Mouse (Mus musculus) small intestine, adult 2 months (tissue): ENCODE results near the gene Fam81a. TPM values are rescaled to one million over a fixed set of nuclear protein-coding genes. Genes with fewer than 3 reads are reported as not detected.
A peak's percentile ranks its signal among the peaks of the same experiment; 100 is the strongest.

Source experiments
- H3K27ac ChIP-seq: fragments of 200-500 bp; 2 replicates; pipeline ENCODE4 v1.5.1; 2012; ENCODE audit warnings: low read depth, low read length, control low read depth, inconsistent platforms; ENCODE audit not compliant: insufficient read depth
- H3K27me3 ChIP-seq: fragments of 200-500 bp; 2 replicates; pipeline ENCODE4 v1.6.1; 2012; ENCODE audit warnings: mild to moderate bottlenecking, moderate library complexity, low read length, inconsistent platforms; ENCODE audit not compliant: control insufficient read depth, insufficient read depth
- H3K36me3 ChIP-seq: fragments of 200-500 bp; 2 replicates; pipeline ENCODE4 v1.6.1; 2012; ENCODE audit warnings: mild to moderate bottlenecking, low read length, control low read depth, inconsistent platforms; ENCODE audit not compliant: control insufficient read depth, insufficient read depth
- H3K4me1 ChIP-seq: fragments of 200-500 bp; 2 replicates; pipeline ENCODE4 v1.6.1; 2012; ENCODE audit warnings: low read length, inconsistent platforms, mixed read lengths; ENCODE audit not compliant: control insufficient read depth, insufficient read depth, insufficient read length
- H3K4me3 ChIP-seq: fragments of 200-500 bp; 2 replicates; pipeline ENCODE4 v1.5.1; 2012; ENCODE audit warnings: low read depth, mild to moderate bottlenecking, control low read depth, inconsistent platforms, low read length, moderate library complexity
- CTCF ChIP-seq: fragments of 200-500 bp; IDR thresholded peaks from 2 replicates; pipeline ENCODE4 v1.5.1; 2012; ENCODE audit warnings: low read depth, mild to moderate bottlenecking, control low read depth, inconsistent platforms, low read length, moderate library complexity, mixed read lengths; ENCODE audit not compliant: insufficient replicate concordance, insufficient read length; ENCODE audit errors: extremely low read depth
- POLR2A ChIP-seq: fragments of 200-500 bp; IDR thresholded peaks from 2 replicates; pipeline ENCODE4 v1.6.1; 2012; ENCODE audit warnings: low read depth, mild to moderate bottlenecking, control low read depth, inconsistent platforms, low read length, moderate library complexity
- WGBS: fragments of 180-500 bp; shearing (Covaris S2); methylation state at CpG from one replicate; pipeline ENCODE4 v1.1.7; 2018; 5-methylcytosine and 5-hydroxymethylcytosine counted together
- polyA plus RNA-seq: library from polyadenylated mRNA; depleted of rRNA; stranded (reverse); fragments of >200 nt; gene quantifications from 2 replicates; pipeline ENCODE4 v1.2.3, GENCODE M21; 2012

Fam81a gene
- polyA plus RNA-seq, 1 experiment = 0.03 TPM

- H3K36me3 ChIP-seq = no peaks in the 10 kb centered on the region
- H3K27ac ChIP-seq = peak overlapping the region; percentile 93
- TF ChIP-seq POLR2A (no peak), CTCF (no peak)
- WGBS = 27% methylated on average over 5 of the region's 5 CpGs
- peaks cover 50% of the 10 kb centered on the region for H3K4me1 ChIP-seq
- no peak overlapping the region for H3K4me3 ChIP-seq
- no peaks in the 10 kb centered on the region for H3K27me3 ChIP-seq
Observed at GRCm38 (mm10) chr9:70048280-70048679, 94.1 kb downstream of the Fam81a start.

- TF ChIP-seq POLR2A (no peak), CTCF (no peak)
- 22% methylated on average over 3 of the region's 3 CpGs for WGBS
Observed at GRCm38 (mm10) chr9:70047839-70048238, 94.5 kb downstream of the Fam81a start.

GRCm38 (mm10) chr9:70046255-70046654, 96.1 kb downstream of the Fam81a start:
- Histone ChIP-seq H3K27me3 (no peaks in the 10 kb centered on the region), H3K4me3 (no peak overlapping the region), H3K4me1 (peaks cover 50% of the 10 kb centered on the region), H3K36me3 (no peaks in the 10 kb centered on the region), H3K27ac (peak overlapping the region; percentile 73)
- no peak for TF ChIP-seq POLR2A
- no peak for TF ChIP-seq CTCF
- 24% methylated on average over 6 of the region's 6 CpGs for WGBS

More at GRCm38 (mm10) chr9:70047839-70048238, 94.5 kb downstream of the Fam81a start:
- Histone ChIP-seq H3K4me3 (no peak overlapping the region), H3K27me3 (no peaks in the 10 kb centered on the region), H3K27ac (peak overlapping the region; percentile 93), H3K36me3 (no peaks in the 10 kb centered on the region), H3K4me1 (peaks cover 52% of the 10 kb centered on the region)

GRCm38 (mm10) chr9:70044865-70045264, 97.5 kb downstream of the Fam81a start:
- TF ChIP-seq POLR2A = no peak
- TF ChIP-seq CTCF = no peak
- Histone ChIP-seq H3K4me1 (peaks cover 47% of the 10 kb centered on the region), H3K36me3 (no peaks in the 10 kb centered on the region), H3K4me3 (no peak overlapping the region), H3K27ac (no peak overlapping the region), H3K27me3 (no peaks in the 10 kb centered on the region)
- 63% methylated on average over 2 of the region's 2 CpGs for WGBS

- H3K4me3 ChIP-seq = no peak overlapping the region
- TF ChIP-seq CTCF = no peak
- TF ChIP-seq POLR2A = no peak
Observed at GRCm38 (mm10) chr9:70042935-70043334, 99.4 kb downstream of the Fam81a start.

DNA sequence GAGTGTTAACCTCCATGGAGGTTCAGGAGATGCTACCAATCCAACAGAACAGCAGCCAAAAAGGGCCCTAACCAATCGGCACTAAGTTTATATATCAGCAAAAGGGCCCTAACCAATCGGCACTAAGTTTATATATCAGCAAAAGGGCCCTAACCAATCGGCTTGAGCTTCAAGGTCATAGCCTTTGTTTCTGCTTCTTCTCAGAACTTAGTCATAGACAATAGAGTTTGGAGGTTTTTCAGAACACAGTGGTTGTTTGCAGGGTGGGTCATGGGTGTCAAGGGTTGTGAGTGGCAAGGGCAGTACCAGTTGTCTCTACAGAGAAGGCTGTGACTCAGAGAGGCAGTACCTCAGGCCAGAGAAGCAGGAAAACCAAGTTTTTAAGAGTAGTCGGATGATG, 100.2 kb downstream of the Fam81a start:
- Histone ChIP-seq H3K4me1 (peaks cover 32% of the 10 kb centered on the region), H3K27ac (no peak overlapping the region), H3K36me3 (no peaks in the 10 kb centered on the region), H3K27me3 (no peaks in the 10 kb centered on the region), H3K4me3 (no peak overlapping the region)
- TF ChIP-seq POLR2A = no peak
- TF ChIP-seq CTCF = no peak
- WGBS = 88% methylated on average over 4 of the region's 4 CpGs

More at GRCm38 (mm10) chr9:70042935-70043334, 99.4 kb downstream of the Fam81a start:
- peak overlapping the region; percentile 90; the same call in 1 of the 2 replicates for H3K27ac ChIP-seq
- 92% methylated on average over 1 of the region's 1 CpGs for WGBS
- H3K27me3 ChIP-seq = no peaks in the 10 kb centered on the region
- H3K36me3 ChIP-seq = no peaks in the 10 kb centered on the region
- peaks cover 35% of the 10 kb centered on the region for H3K4me1 ChIP-seq

GRCm38 (mm10) chr9:70040570-70040969, 101.8 kb downstream of the Fam81a start:
- Histone ChIP-seq H3K36me3 (no peaks in the 10 kb centered on the region), H3K27ac (no peak overlapping the region), H3K27me3 (no peaks in the 10 kb centered on the region), H3K4me1 (peaks cover 24% of the 10 kb centered on the region), H3K4me3 (no peak overlapping the region)
- 89% methylated on average over 11 of the region's 11 CpGs for WGBS
- no peak for TF ChIP-seq CTCF
- TF ChIP-seq POLR2A = no peak
